ENCODE assay signal across 16 mouse cellular contexts in the genomic region with DNA sequence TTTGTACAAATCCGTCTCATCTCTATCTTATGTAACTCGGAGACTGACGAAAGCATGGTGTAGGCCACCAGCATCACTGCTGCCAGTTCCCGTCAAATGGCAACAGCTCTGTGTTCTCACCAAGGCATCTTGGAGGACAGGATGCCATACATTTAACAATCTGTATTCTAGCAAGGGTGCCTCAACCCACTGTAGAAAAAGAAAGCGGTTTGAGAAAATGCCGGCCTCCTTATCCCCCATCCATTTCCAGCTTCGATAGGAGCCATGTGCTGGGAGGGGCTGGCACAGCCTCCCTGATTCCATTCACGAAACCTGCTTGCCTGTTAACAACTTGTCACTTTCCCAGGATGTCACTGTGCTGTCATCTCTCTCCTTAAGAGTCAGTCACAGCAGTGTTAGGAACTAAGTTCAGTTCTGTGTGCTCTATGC.
DNase-seq lines count a peak whose midpoint lies in the region; TF ChIP-seq lines count a peak whose summit lies in the region.
"Had no signal": no experiment of that assay in that cellular context is flagged by ENCODE, and none has a peak within 500 bp of the region (broad histone marks: within the 10 kb centered on the region; RNA-seq: fewer than 3 reads in every experiment).

No protein-coding gene starts in this region.

- DNase-seq in gastrocnemius, adult 2 months: no peak
- DNase-seq in gastrocnemius, adult 8-10 months (ENCODE audit: low spot score in 2 of 2): no peak
- peak; percentile 88 for DNase-seq in brain, adult 2 months (ENCODE audit: low read depth, low spot score)
- peak; percentile 83 for DNase-seq in brain, embryonic 14.5 days (ENCODE audit: low read depth)
- peak; percentile 47 to 77 for DNase-seq in layer of hippocampus, postnatal 14 days (ENCODE audit: low spot score in 2 of 2)
- no peak for DNase-seq in natural killer cell, adult 2 months (ENCODE audit: low spot score in 2 of 2)
- DNase-seq in ovary, postnatal 36 days (ENCODE audit: low spot score): no peak
- DNase-seq: adrenal gland, adult 2 months; gastrocnemius, postnatal 10 days; kidney, postnatal 25 days; liver; retina, postnatal 1 day; thymus, postnatal 4 days had no signal

- H3K27ac ChIP-seq in gastrocnemius, adult 2 months: peak overlapping the region; percentile 40; the same call in 1 of the 2 replicates
- H3K27ac ChIP-seq: embryonic facial prominence, embryonic 12.5 days; heart, embryonic 15.5 days; lung, embryonic 15.5 days had no signal

- no peak for TF ChIP-seq POLR2A in brain, embryonic 14.5 days (IDR thresholded peaks at IDR 0.05; ENCODE audit: borderline replicate concordance, extremely low read depth, insufficient read depth, insufficient read length, poor library complexity, severe bottlenecking)

- no peak for TF ChIP-seq CTCF in gastrocnemius, adult 2 months (IDR thresholded peaks at IDR 0.05)
- no peak for TF ChIP-seq CTCF in brain, embryonic 14.5 days (IDR thresholded peaks at IDR 0.05; ENCODE audit: borderline replicate concordance, extremely low read depth, insufficient read depth, insufficient read length)

- H3K4me3 ChIP-seq in gastrocnemius, adult 2 months: no peak overlapping the region
- H3K4me3 ChIP-seq: embryonic facial prominence, embryonic 12.5 days; heart, embryonic 15.5 days; lung, embryonic 15.5 days had no signal

- intact Hi-C loops in gastrocnemius, adult 2 months (cut with DNase I): no loop called here

Comparison
In these comparisons a context has a peak if more than half of its experiments do, and no peak if none do; other contexts are left out.
1. DNase-seq: peak in brain, adult 2 months (single experiment), brain, embryonic 14.5 days (single experiment) and layer of hippocampus, postnatal 14 days (2 of 2); none in gastrocnemius, adult 2 months (single experiment), gastrocnemius, adult 8-10 months (0 of 2), natural killer cell, adult 2 months (0 of 2) and ovary, postnatal 36 days (single experiment).